Mouse (Mus musculus) erythroblast, embryonic 14.5 days (primary cell): Measurements from ENCODE around the gene Scaf4.

ENCODE experiments used
- GATA1 ChIP-seq: IDR thresholded peaks from 2 replicates; pipeline ENCODE4 v1.6.1; 2012; ENCODE audit warnings: low read length, inconsistent platforms, mixed read lengths
- TAL1 ChIP-seq: IDR thresholded peaks from 3 replicates; pipeline ENCODE4 v1.6.1; 2012; ENCODE audit warnings: low read length, inconsistent platforms, mixed read lengths

GRCm38 (mm10) chr16:90179892-90180291, 104.4 kb downstream of the Scaf4 start:
- TF ChIP-seq TAL1 = no peak
- no peak for TF ChIP-seq GATA1
